Mouse (Mus musculus): ENCODE results near the gene Ifnar2. TPM values are rescaled to one million over a fixed set of nuclear protein-coding genes. Genes with fewer than 3 reads are reported as not detected.

Gene Ifnar2
- polyA plus RNA-seq, 1 experiment from 2014 or later: 32.5 TPM

GRCm38 (mm10) chr16:91452363-91452896 lies 79.8 kb downstream of the Ifnar2 start:
- no peaks in the 10 kb centered on the region for H3K36me3 ChIP-seq (ENCODE audit: poor library complexity, severe bottlenecking)
- H3K4me2 ChIP-seq: no peak overlapping the region
- H3K27me3 ChIP-seq: no peaks in the 10 kb centered on the region
- no peaks in the 10 kb centered on the region for H3K9me3 ChIP-seq (replicated peaks)
- no peak overlapping the region for H3K4me3 ChIP-seq
- ATAC-seq: no peak
- no peak overlapping the region for H3K9ac ChIP-seq
- H3K4me1 ChIP-seq: no peaks in the 10 kb centered on the region
- 77% methylated on average over 6 of the region's 6 CpGs for WGBS
- no peak overlapping the region for H3K27ac ChIP-seq

Other genes starting within 250 kb of the Ifnar2 start
- 6.3 and 8.4 TPM in 2 replicates for gene Olig2, start 147.3 kb upstream of the Ifnar2 start, polyA plus RNA-seq (2015; fragmentation: Nextera tagmentation; extraction: Ambion mirVana)
- gene Olig1, start 103.0 kb upstream of the Ifnar2 start, polyA plus RNA-seq (2015; fragmentation: Nextera tagmentation; extraction: Ambion mirVana): 7.5 and 8.7 TPM in 2 replicates
- gene Gm21970, start 18.9 kb downstream of the Ifnar2 start, polyA plus RNA-seq (2015; fragmentation: Nextera tagmentation; extraction: Ambion mirVana): not detected in 2 replicates
- 5.9 TPM in 2 replicates for gene Il10rb, start 33.4 kb downstream of the Ifnar2 start, polyA plus RNA-seq (2015; fragmentation: Nextera tagmentation; extraction: Ambion mirVana)
- 45.9 and 47.4 TPM in 2 replicates for gene Ifnar1, start 112.5 kb downstream of the Ifnar2 start, polyA plus RNA-seq (2015; fragmentation: Nextera tagmentation; extraction: Ambion mirVana)
- gene Ifngr2, start 174.3 kb downstream of the Ifnar2 start, polyA plus RNA-seq (2015; fragmentation: Nextera tagmentation; extraction: Ambion mirVana): 44.9 and 63.0 TPM in 2 replicates
- gene Tmem50b, start 225.0 kb downstream of the Ifnar2 start, polyA plus RNA-seq (2015; fragmentation: Nextera tagmentation; extraction: Ambion mirVana): 49.9 and 55.6 TPM in 2 replicates
- 7.4 and 7.9 TPM in 2 replicates for gene Dnajc28, start 246.2 kb downstream of the Ifnar2 start, polyA plus RNA-seq (2015; fragmentation: Nextera tagmentation; extraction: Ambion mirVana)